Mouse (Mus musculus) heart, adult 2 months (tissue): ENCODE results near the gene Pola1.

Experiments used
- CTCF ChIP-seq: fragments of 200-600 bp; IDR thresholded peaks from 2 replicates; pipeline ENCODE4 v1.8.1; 2022; ENCODE audit warnings: antibody characterized with exemption, mild to moderate bottlenecking, moderate library complexity
- POLR2A ChIP-seq: fragments of 200-500 bp; IDR thresholded peaks from 2 replicates; pipeline ENCODE4 v1.6.1; 2011; ENCODE audit warnings: mild to moderate bottlenecking, low read depth, low read length, control low read depth; ENCODE audit not compliant: insufficient read depth

DNA sequence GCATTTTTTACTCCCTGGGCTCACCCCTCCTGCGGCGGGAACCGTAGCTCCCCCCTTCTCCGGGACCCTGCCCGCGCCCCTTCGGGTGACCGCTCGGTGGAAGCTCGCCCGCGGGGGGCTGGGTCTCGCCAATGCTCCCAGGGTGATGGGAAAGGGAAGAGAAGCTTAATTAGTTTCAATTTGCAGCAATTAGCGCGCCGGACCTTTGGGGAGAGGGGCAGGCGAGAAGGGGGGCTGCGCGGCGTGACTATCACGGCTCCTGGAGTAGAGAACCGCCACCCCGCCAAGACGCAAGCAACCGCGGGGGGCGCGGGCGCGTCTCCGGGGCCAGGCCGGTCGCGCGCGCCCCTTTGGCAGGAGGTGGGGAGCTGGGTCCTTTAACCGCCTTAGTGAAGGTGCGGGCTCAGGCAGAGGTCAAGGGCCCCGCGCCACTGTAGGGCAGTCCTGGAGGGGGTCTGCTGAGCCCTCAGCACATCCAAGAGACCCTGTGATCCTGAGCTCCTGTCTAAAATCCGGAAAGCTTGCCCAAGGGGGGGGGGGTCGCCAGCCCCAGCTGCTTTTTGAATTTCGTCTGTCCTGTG is 332.8 kb downstream of the Pola1 start:
- no peak for TF ChIP-seq CTCF
- TF ChIP-seq POLR2A: no peak
